Mouse (Mus musculus) macrophage (primary cell): ENCODE results near the gene Mctp2. TPM values are rescaled to one million over a fixed set of nuclear protein-coding genes. Genes with fewer than 3 reads are reported as not detected.

Experiments
- H3K27ac ChIP-seq: fragments of 350-480 bp; formaldehyde crosslinking; 2 replicates; pipeline ENCODE4 v1.9.0; 2021
- H3K36me3 ChIP-seq: fragments of 350-480 bp; formaldehyde crosslinking; 2 replicates; pipeline ENCODE4 v1.9.0; 2021; ENCODE audit errors: inconsistent target
- H3K4me3 ChIP-seq: fragments of 350-480 bp; formaldehyde crosslinking; 2 replicates; pipeline ENCODE4 v1.9.0; 2021; ENCODE audit errors: inconsistent target
- H3K79me2 ChIP-seq: fragments of 350-480 bp; formaldehyde crosslinking; 2 replicates; pipeline ENCODE4 v1.9.0; 2021; ENCODE audit errors: inconsistent target
- WGBS: methylation state at CpG from one replicate; pipeline ENCODE4 v1.1.7; 2026; ENCODE audit warnings: inconsistent platforms; ENCODE audit not compliant: missing documents; 5-methylcytosine and 5-hydroxymethylcytosine counted together
- polyA plus RNA-seq: library from polyadenylated mRNA; stranded (reverse); fragments of 250-400 nt; gene quantifications from 3 replicates; pipeline ENCODE4 v1.2.4, GENCODE M21; 2018; ENCODE audit warnings: inconsistent platforms

Gene Mctp2
- polyA plus RNA-seq, 1 experiment from 2014 or later, result 0.14 TPM

- 31% methylated on average over 3 of the region's 3 CpGs for WGBS
- H3K27ac ChIP-seq, result no peak overlapping the region
- H3K36me3 ChIP-seq, result no peaks in the 10 kb centered on the region
- no peaks in the 10 kb centered on the region for H3K79me2 ChIP-seq
- no peak overlapping the region for H3K4me3 ChIP-seq
Observed at GRCm38 (mm10) chr7:72239782-72240493, 66.5 kb downstream of the Mctp2 start.

- H3K36me3 ChIP-seq, result no peaks in the 10 kb centered on the region
- H3K27ac ChIP-seq, result no peak overlapping the region
- 65% methylated on average over 4 of the region's 4 CpGs for WGBS
- no peak overlapping the region for H3K4me3 ChIP-seq
- no peaks in the 10 kb centered on the region for H3K79me2 ChIP-seq
Observed at GRCm38 (mm10) chr7:72238575-72238974, 67.8 kb downstream of the Mctp2 start.

- 71% methylated on average over 4 of the region's 6 CpGs for WGBS
- H3K27ac ChIP-seq, result no peak overlapping the region
- no peaks in the 10 kb centered on the region for H3K79me2 ChIP-seq
- H3K36me3 ChIP-seq, result no peaks in the 10 kb centered on the region
- no peak overlapping the region for H3K4me3 ChIP-seq
Observed at GRCm38 (mm10) chr7:72234433-72234998, 71.9 kb downstream of the Mctp2 start.

GRCm38 (mm10) chr7:72231182-72231877 is 75.1 kb downstream of the Mctp2 start:
- no peak overlapping the region for H3K4me3 ChIP-seq
- WGBS, result 96% methylated on average over 7 of the region's 7 CpGs

GRCm38 (mm10) chr7:72229925-72230324 is 76.5 kb downstream of the Mctp2 start:
- Histone ChIP-seq H3K4me3 (no peak overlapping the region), H3K79me2 (no peaks in the 10 kb centered on the region), H3K36me3 (no peaks in the 10 kb centered on the region), H3K27ac (no peak overlapping the region)
- 91% methylated on average over 7 of the region's 7 CpGs for WGBS

More at GRCm38 (mm10) chr7:72231182-72231877, 75.1 kb downstream of the Mctp2 start:
- H3K79me2 ChIP-seq, result no peaks in the 10 kb centered on the region
- H3K36me3 ChIP-seq, result no peaks in the 10 kb centered on the region
- no peak overlapping the region for H3K27ac ChIP-seq

GRCm38 (mm10) chr7:72223558-72223957 is 82.8 kb downstream of the Mctp2 start:
- WGBS, result 98% methylated on average over 5 of the region's 5 CpGs
- Histone ChIP-seq H3K36me3 (no peaks in the 10 kb centered on the region), H3K79me2 (no peaks in the 10 kb centered on the region), H3K4me3 (no peak overlapping the region), H3K27ac (no peak overlapping the region)

GRCm38 (mm10) chr7:72222532-72222931 is 83.9 kb downstream of the Mctp2 start:
- 87% methylated on average over 8 of the region's 8 CpGs for WGBS

GRCm38 (mm10) chr7:72218048-72218447 is 88.4 kb downstream of the Mctp2 start:
- 62% methylated on average over 7 of the region's 7 CpGs for WGBS
- Histone ChIP-seq H3K36me3 (no peaks in the 10 kb centered on the region), H3K79me2 (no peaks in the 10 kb centered on the region), H3K27ac (no peak overlapping the region), H3K4me3 (no peak overlapping the region)

More at GRCm38 (mm10) chr7:72222532-72222931, 83.9 kb downstream of the Mctp2 start:
- Histone ChIP-seq H3K36me3 (no peaks in the 10 kb centered on the region), H3K27ac (no peak overlapping the region), H3K4me3 (no peak overlapping the region), H3K79me2 (no peaks in the 10 kb centered on the region)

GRCm38 (mm10) chr7:72215563-72216215 is 90.7 kb downstream of the Mctp2 start:
- no peak overlapping the region for H3K4me3 ChIP-seq
- H3K36me3 ChIP-seq, result no peaks in the 10 kb centered on the region
- no peak overlapping the region for H3K27ac ChIP-seq
- H3K79me2 ChIP-seq, result no peaks in the 10 kb centered on the region
- WGBS, result 95% methylated on average over 5 of the region's 5 CpGs

GRCm38 (mm10) chr7:72210201-72210600 is 96.2 kb downstream of the Mctp2 start:
- Histone ChIP-seq H3K4me3 (no peak overlapping the region), H3K36me3 (no peaks in the 10 kb centered on the region), H3K27ac (no peak overlapping the region), H3K79me2 (no peaks in the 10 kb centered on the region)
- WGBS, result 94% methylated on average over 5 of the region's 5 CpGs

GRCm38 (mm10) chr7:72209296-72209695 is 97.1 kb downstream of the Mctp2 start:
- H3K79me2 ChIP-seq, result no peaks in the 10 kb centered on the region
- no peak overlapping the region for H3K27ac ChIP-seq
- H3K4me3 ChIP-seq, result no peak overlapping the region
- H3K36me3 ChIP-seq, result no peaks in the 10 kb centered on the region
- 97% methylated on average over 5 of the region's 5 CpGs for WGBS

- Histone ChIP-seq H3K36me3 (no peaks in the 10 kb centered on the region), H3K27ac (no peak overlapping the region), H3K4me3 (no peak overlapping the region), H3K79me2 (no peaks in the 10 kb centered on the region)
- 34% methylated on average over 6 of the region's 6 CpGs for WGBS
Observed at GRCm38 (mm10) chr7:72206841-72207240, 99.6 kb downstream of the Mctp2 start.

GRCm38 (mm10) chr7:72195709-72196108 is 110.7 kb downstream of the Mctp2 start:
- H3K27ac ChIP-seq, result no peak overlapping the region
- 85% methylated on average over 1 of the region's 1 CpGs for WGBS
- H3K36me3 ChIP-seq, result no peaks in the 10 kb centered on the region
- no peak overlapping the region for H3K4me3 ChIP-seq
- H3K79me2 ChIP-seq, result no peaks in the 10 kb centered on the region

- Histone ChIP-seq H3K27ac (no peak overlapping the region), H3K4me3 (no peak overlapping the region), H3K79me2 (no peaks in the 10 kb centered on the region), H3K36me3 (no peaks in the 10 kb centered on the region)
- WGBS, result 90% methylated on average over 1 of the region's 1 CpGs
Observed at GRCm38 (mm10) chr7:72193304-72193703, 113.1 kb downstream of the Mctp2 start.

GRCm38 (mm10) chr7:72181651-72182050 is 124.8 kb downstream of the Mctp2 start:
- Histone ChIP-seq H3K4me3 (no peak overlapping the region), H3K36me3 (no peaks in the 10 kb centered on the region), H3K27ac (no peak overlapping the region), H3K79me2 (no peaks in the 10 kb centered on the region)
- 91% methylated on average over 5 of the region's 5 CpGs for WGBS
